Mouse (Mus musculus): ENCODE measurements at regions not wholly inside any gene's neighbourhood (a gene's known extent, or its start where the extent isn't known, plus 50 kb on each side); places are given as distances from the start of the nearest gene placed in this dataset.

GRCm38 (mm10) chr4:106024591-106024990, 234.9 kb downstream of the Gm12728 start:
- Histone ChIP-seq H3K36me3 (no peaks in the 10 kb centered on the region), H3K4me3 (no peak overlapping the region), H3K27me3 (no peaks in the 10 kb centered on the region), H3K9ac (no peak overlapping the region), H3K4me1 (replicated peaks) (peaks cover 13% of the 10 kb centered on the region), H3K27ac (replicated peaks) (no peak overlapping the region), H3K9me3 (no peaks in the 10 kb centered on the region), H3K4me2 (no peak overlapping the region)
- ATAC-seq (ENCODE audit: low FRiP score, low read depth): no peak
- 100% methylated on average over 1 of the region's 1 CpGs for WGBS

- H3K27ac ChIP-seq (replicated peaks): no peak overlapping the region
- peak overlapping the region; percentile 0; the same call in 1 of the 2 replicates for H3K4me2 ChIP-seq
- H3K9me3 ChIP-seq: no peaks in the 10 kb centered on the region
- H3K4me1 ChIP-seq (replicated peaks): peaks cover 5% of the 10 kb centered on the region
- no peak overlapping the region for H3K9ac ChIP-seq
- no peaks in the 10 kb centered on the region for H3K27me3 ChIP-seq
- no peaks in the 10 kb centered on the region for H3K36me3 ChIP-seq
- 56% methylated on average over 15 of the region's 15 CpGs for WGBS
- no peak for ATAC-seq (ENCODE audit: low FRiP score, low read depth)
- H3K4me3 ChIP-seq: no peak overlapping the region
Observed at GRCm38 (mm10) chr4:106025966-106026637, 236.4 kb downstream of the Gm12728 start.

- Histone ChIP-seq H3K9ac (no peak overlapping the region), H3K27ac (replicated peaks) (no peak overlapping the region), H3K36me3 (no peaks in the 10 kb centered on the region), H3K4me1 (replicated peaks) (no peaks in the 10 kb centered on the region), H3K27me3 (no peaks in the 10 kb centered on the region), H3K4me2 (no peak overlapping the region), H3K9me3 (no peaks in the 10 kb centered on the region), H3K4me3 (no peak overlapping the region)
- 44% methylated on average over 7 of the region's 7 CpGs for WGBS
- ATAC-seq (ENCODE audit: low FRiP score, low read depth): no peak
Observed at GRCm38 (mm10) chr4:106040376-106040775, 250.7 kb downstream of the Gm12728 start.

- 75% methylated on average over 3 of the region's 3 CpGs for WGBS
- Histone ChIP-seq H3K27me3 (no peaks in the 10 kb centered on the region), H3K4me2 (no peak overlapping the region), H3K4me1 (replicated peaks) (no peaks in the 10 kb centered on the region), H3K9me3 (no peaks in the 10 kb centered on the region), H3K9ac (no peak overlapping the region), H3K27ac (replicated peaks) (no peak overlapping the region), H3K4me3 (no peak overlapping the region), H3K36me3 (no peaks in the 10 kb centered on the region)
- no peak for ATAC-seq (ENCODE audit: low FRiP score, low read depth)
Observed at GRCm38 (mm10) chr4:106042456-106042855, 252.8 kb downstream of the Gm12728 start.

- 86% methylated on average over 9 of the region's 9 CpGs for WGBS
- Histone ChIP-seq H3K4me1 (replicated peaks) (no peaks in the 10 kb centered on the region), H3K36me3 (no peaks in the 10 kb centered on the region), H3K27ac (replicated peaks) (no peak overlapping the region), H3K27me3 (no peaks in the 10 kb centered on the region), H3K4me2 (no peak overlapping the region), H3K4me3 (no peak overlapping the region), H3K9me3 (no peaks in the 10 kb centered on the region), H3K9ac (no peak overlapping the region)
- ATAC-seq (ENCODE audit: low FRiP score, low read depth): no peak
Observed at GRCm38 (mm10) chr4:106043661-106044060, 254.0 kb downstream of the Gm12728 start.

- 72% methylated on average over 8 of the region's 8 CpGs for WGBS
- Histone ChIP-seq H3K27me3 (no peaks in the 10 kb centered on the region), H3K9ac (no peak overlapping the region), H3K4me3 (no peak overlapping the region), H3K9me3 (no peaks in the 10 kb centered on the region), H3K4me1 (replicated peaks) (no peaks in the 10 kb centered on the region), H3K36me3 (no peaks in the 10 kb centered on the region), H3K27ac (replicated peaks) (no peak overlapping the region), H3K4me2 (no peak overlapping the region)
- no peak for ATAC-seq (ENCODE audit: low FRiP score, low read depth)
Observed at GRCm38 (mm10) chr4:106048053-106048452, 258.4 kb downstream of the Gm12728 start.

GRCm38 (mm10) chr4:106048797-106049196, 259.1 kb downstream of the Gm12728 start:
- H3K36me3 ChIP-seq: no peaks in the 10 kb centered on the region
- no peak overlapping the region for H3K4me2 ChIP-seq
- H3K9me3 ChIP-seq: no peaks in the 10 kb centered on the region
- H3K9ac ChIP-seq: no peak overlapping the region
- WGBS: 87% methylated on average over 8 of the region's 8 CpGs
- no peak overlapping the region for H3K27ac ChIP-seq (replicated peaks)
- no peaks in the 10 kb centered on the region for H3K4me1 ChIP-seq (replicated peaks)
- H3K4me3 ChIP-seq: no peak overlapping the region
- ATAC-seq (ENCODE audit: low FRiP score, low read depth): no peak
- H3K27me3 ChIP-seq: no peaks in the 10 kb centered on the region

GRCm38 (mm10) chr4:106049880-106050279, 260.2 kb downstream of the Gm12728 start:
- H3K4me2 ChIP-seq: no peak overlapping the region
- H3K4me1 ChIP-seq (replicated peaks): no peaks in the 10 kb centered on the region
- H3K4me3 ChIP-seq: no peak overlapping the region
- no peak overlapping the region for H3K27ac ChIP-seq (replicated peaks)
- H3K9ac ChIP-seq: no peak overlapping the region
- no peaks in the 10 kb centered on the region for H3K27me3 ChIP-seq
- H3K36me3 ChIP-seq: no peaks in the 10 kb centered on the region
- WGBS: 91% methylated on average over 3 of the region's 3 CpGs
- ATAC-seq (ENCODE audit: low FRiP score, low read depth): no peak
- no peaks in the 10 kb centered on the region for H3K9me3 ChIP-seq

- H3K27me3 ChIP-seq: no peaks in the 10 kb centered on the region
- H3K4me1 ChIP-seq (replicated peaks): no peaks in the 10 kb centered on the region
- no peak overlapping the region for H3K4me2 ChIP-seq
- no peak for ATAC-seq (ENCODE audit: low FRiP score, low read depth)
- H3K36me3 ChIP-seq: no peaks in the 10 kb centered on the region
- WGBS: 80% methylated on average over 3 of the region's 3 CpGs
- H3K9me3 ChIP-seq: no peaks in the 10 kb centered on the region
- no peak overlapping the region for H3K4me3 ChIP-seq
- H3K9ac ChIP-seq: no peak overlapping the region
- H3K27ac ChIP-seq (replicated peaks): no peak overlapping the region
Observed at GRCm38 (mm10) chr4:106050297-106050696, 260.6 kb downstream of the Gm12728 start.

GRCm38 (mm10) chr4:106053496-106053895, 262.5 kb upstream of the Usp24 start:
- no peaks in the 10 kb centered on the region for H3K4me1 ChIP-seq (replicated peaks)
- ATAC-seq (ENCODE audit: low FRiP score, low read depth): no peak

GRCm38 (mm10) chr4:106054324-106054723, 261.7 kb upstream of the Usp24 start:
- Histone ChIP-seq H3K36me3 (no peaks in the 10 kb centered on the region), H3K27ac (replicated peaks) (no peak overlapping the region), H3K4me1 (replicated peaks) (no peaks in the 10 kb centered on the region), H3K27me3 (no peaks in the 10 kb centered on the region), H3K4me2 (no peak overlapping the region), H3K9ac (no peak overlapping the region), H3K9me3 (no peaks in the 10 kb centered on the region), H3K4me3 (no peak overlapping the region)
- no peak for ATAC-seq (ENCODE audit: low FRiP score, low read depth)
- 71% methylated on average over 7 of the region's 7 CpGs for WGBS

More at GRCm38 (mm10) chr4:106053496-106053895, 262.5 kb upstream of the Usp24 start:
- H3K9me3 ChIP-seq: no peaks in the 10 kb centered on the region
- 76% methylated on average over 9 of the region's 9 CpGs for WGBS
- no peak overlapping the region for H3K27ac ChIP-seq (replicated peaks)
- H3K27me3 ChIP-seq: no peaks in the 10 kb centered on the region
- no peak overlapping the region for H3K9ac ChIP-seq
- no peak overlapping the region for H3K4me3 ChIP-seq
- H3K4me2 ChIP-seq: no peak overlapping the region
- no peaks in the 10 kb centered on the region for H3K36me3 ChIP-seq

- H3K4me1 ChIP-seq (replicated peaks): no peaks in the 10 kb centered on the region
- 69% methylated on average over 12 of the region's 12 CpGs for WGBS
Observed at GRCm38 (mm10) chr4:106062651-106063050, 253.4 kb upstream of the Usp24 start.

GRCm38 (mm10) chr4:106063851-106064382, 252.1 kb upstream of the Usp24 start:
- Histone ChIP-seq H3K9ac (no peak overlapping the region), H3K4me2 (no peak overlapping the region), H3K4me1 (replicated peaks) (no peaks in the 10 kb centered on the region), H3K4me3 (no peak overlapping the region), H3K27ac (replicated peaks) (no peak overlapping the region), H3K36me3 (no peaks in the 10 kb centered on the region), H3K27me3 (no peaks in the 10 kb centered on the region), H3K9me3 (no peaks in the 10 kb centered on the region)
- ATAC-seq (ENCODE audit: low FRiP score, low read depth): no peak
- WGBS: 79% methylated on average over 6 of the region's 6 CpGs

More at GRCm38 (mm10) chr4:106062651-106063050, 253.4 kb upstream of the Usp24 start:
- no peaks in the 10 kb centered on the region for H3K9me3 ChIP-seq
- H3K9ac ChIP-seq: no peak overlapping the region
- no peak overlapping the region for H3K4me2 ChIP-seq
- no peak overlapping the region for H3K27ac ChIP-seq (replicated peaks)
- no peak overlapping the region for H3K4me3 ChIP-seq
- H3K36me3 ChIP-seq: no peaks in the 10 kb centered on the region
- no peaks in the 10 kb centered on the region for H3K27me3 ChIP-seq
- no peak for ATAC-seq (ENCODE audit: low FRiP score, low read depth)
